Mouse (Mus musculus): ENCODE results near the gene Fam83f.
A peak's percentile ranks its signal among the peaks of the same experiment; 100 is the strongest.

The Fam83f gene

GRCm38 (mm10) chr15:80738244-80738643, 66.6 kb downstream of the Fam83f start:
- no peak for DNase-seq (ENCODE audit: inconsistent age in 2 of 2, low spot score in 1 of 2)

GRCm38 (mm10) chr15:80739972-80740371, 68.3 kb downstream of the Fam83f start:
- DNase-seq (ENCODE audit: inconsistent age in 2 of 2, low spot score in 1 of 2) = no peak

- DNase-seq (ENCODE audit: inconsistent age in 2 of 2, low spot score in 1 of 2) = peak in 1 of 2 experiments; percentile 38
Measured at GRCm38 (mm10) chr15:80741836-80742235, 70.2 kb downstream of the Fam83f start.

GRCm38 (mm10) chr15:80742991-80743474, 71.4 kb downstream of the Fam83f start:
- DNase-seq (ENCODE audit: inconsistent age in 2 of 2, low spot score in 1 of 2) = no peak

- no peak for DNase-seq (ENCODE audit: inconsistent age in 2 of 2, low spot score in 1 of 2)
Measured at GRCm38 (mm10) chr15:80743606-80744005, 72.0 kb downstream of the Fam83f start.

GRCm38 (mm10) chr15:80744667-80745422, 73.2 kb downstream of the Fam83f start:
- no peak for DNase-seq (ENCODE audit: inconsistent age in 2 of 2, low spot score in 1 of 2)

- DNase-seq (ENCODE audit: inconsistent age in 2 of 2, low spot score in 1 of 2) = no peak
Measured at GRCm38 (mm10) chr15:80748979-80749378, 77.3 kb downstream of the Fam83f start.

Measured in adrenal gland, adult (tissue).